Mouse (Mus musculus) common myeloid progenitor, adult 5-6 weeks (primary cell): ENCODE data around the gene Vdr. TPM values are rescaled to one million over a fixed set of nuclear protein-coding genes. Genes with fewer than 3 reads are reported as not detected.

Experiments
- ATAC-seq: replicated peaks from 2 replicates; pipeline ENCODE4 v1.8.0; 2016; ENCODE audit warnings: low read depth, mild to moderate bottlenecking, moderate TSS enrichment, inconsistent platforms; ENCODE audit not compliant: poor library complexity, severe bottlenecking
- total RNA-seq: library from RNA; stranded (forward); fragments of 200-1000, 187-1606 nt; gene quantifications from 2 replicates; pipeline ENCODE4 v1.2.3, GENCODE M21; 2017

Vdr gene
- total RNA-seq, 1 experiment from 2014 or later: 3.5 TPM

DNA sequence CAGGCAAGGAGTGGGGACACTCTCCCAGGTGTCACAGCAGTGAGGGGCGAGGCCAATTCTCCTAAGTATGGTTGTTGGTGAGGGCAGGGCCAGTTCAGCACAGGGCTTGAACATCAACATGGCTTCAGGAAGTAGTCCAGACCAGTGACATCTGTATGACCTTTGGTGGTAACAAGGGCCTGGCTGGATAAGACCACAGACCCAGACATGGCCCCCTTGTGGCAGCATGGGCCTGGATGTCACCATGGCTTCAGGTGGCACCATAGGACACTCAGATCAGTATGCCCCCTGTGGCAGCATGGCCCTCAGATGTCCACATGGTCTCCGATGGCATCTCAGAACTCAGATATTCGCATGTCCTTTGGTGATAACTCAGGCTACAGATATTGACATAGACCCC lies 58.1 kb downstream of the Vdr start:
- ATAC-seq: no peak

GRCm38 (mm10) chr15:97851011-97851410 lies 59.4 kb downstream of the Vdr start:
- no peak for ATAC-seq

GRCm38 (mm10) chr15:97850441-97850840 lies 60.0 kb downstream of the Vdr start:
- no peak for ATAC-seq

DNA sequence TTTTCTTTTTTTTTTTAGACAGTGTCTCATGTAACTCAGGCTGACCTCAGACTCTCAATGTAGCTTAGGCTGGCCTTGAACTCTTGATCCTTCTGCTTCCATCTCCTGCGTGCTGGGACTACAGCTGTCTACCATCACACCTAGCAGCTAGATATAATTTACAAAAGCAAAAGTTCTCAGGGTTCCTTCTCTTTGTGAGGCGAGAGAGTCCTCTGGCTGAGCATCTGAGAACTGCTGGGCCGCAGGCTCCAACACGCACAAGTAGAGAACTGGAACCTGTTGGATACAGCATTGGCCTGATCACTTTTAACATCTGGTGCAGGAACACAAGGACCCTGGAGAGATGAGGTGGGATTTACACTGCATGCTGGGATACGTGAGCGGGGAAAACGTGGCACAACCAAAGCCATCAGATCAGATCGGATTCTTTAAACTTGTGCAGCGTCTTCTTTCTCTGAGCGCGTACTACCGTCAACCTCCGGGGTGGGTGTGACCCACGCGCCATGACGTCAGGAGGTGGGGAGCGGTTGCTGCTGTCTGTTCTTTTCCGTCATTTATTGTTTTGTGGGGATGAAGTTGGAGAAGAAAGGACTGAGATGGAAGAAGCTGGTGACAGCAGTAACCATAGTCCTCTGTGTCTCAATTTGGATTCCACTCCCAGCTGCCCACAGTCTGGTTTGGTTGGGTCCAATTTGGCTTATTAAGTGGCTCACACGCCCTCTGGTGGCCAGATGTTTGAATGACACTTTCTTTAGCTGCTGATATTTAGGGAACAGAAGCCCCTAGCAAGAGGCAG lies 61.1 kb downstream of the Vdr start:
- ATAC-seq: peak; percentile 52

GRCm38 (mm10) chr15:97847866-97848265 lies 62.6 kb downstream of the Vdr start:
- no peak for ATAC-seq

DNA sequence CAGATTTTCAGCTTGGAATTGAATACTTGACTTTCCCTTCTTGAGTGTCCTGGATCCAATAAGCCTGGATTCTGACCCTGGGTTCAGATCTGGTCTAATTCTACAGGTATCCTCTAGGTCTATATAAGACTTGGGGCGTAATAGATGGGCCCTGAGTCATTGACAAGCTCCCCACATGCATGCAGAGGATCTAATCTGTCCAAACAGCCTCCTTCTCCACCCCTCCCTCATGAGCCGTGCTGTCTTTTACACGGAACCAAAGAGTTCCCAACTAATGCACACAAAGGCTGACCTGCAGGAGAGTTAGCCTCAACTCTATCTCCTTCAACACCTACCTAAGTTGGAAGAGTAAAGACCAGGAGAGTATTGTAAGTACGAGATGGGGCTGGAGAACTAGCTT lies 63.1 kb downstream of the Vdr start:
- no peak for ATAC-seq

DNA sequence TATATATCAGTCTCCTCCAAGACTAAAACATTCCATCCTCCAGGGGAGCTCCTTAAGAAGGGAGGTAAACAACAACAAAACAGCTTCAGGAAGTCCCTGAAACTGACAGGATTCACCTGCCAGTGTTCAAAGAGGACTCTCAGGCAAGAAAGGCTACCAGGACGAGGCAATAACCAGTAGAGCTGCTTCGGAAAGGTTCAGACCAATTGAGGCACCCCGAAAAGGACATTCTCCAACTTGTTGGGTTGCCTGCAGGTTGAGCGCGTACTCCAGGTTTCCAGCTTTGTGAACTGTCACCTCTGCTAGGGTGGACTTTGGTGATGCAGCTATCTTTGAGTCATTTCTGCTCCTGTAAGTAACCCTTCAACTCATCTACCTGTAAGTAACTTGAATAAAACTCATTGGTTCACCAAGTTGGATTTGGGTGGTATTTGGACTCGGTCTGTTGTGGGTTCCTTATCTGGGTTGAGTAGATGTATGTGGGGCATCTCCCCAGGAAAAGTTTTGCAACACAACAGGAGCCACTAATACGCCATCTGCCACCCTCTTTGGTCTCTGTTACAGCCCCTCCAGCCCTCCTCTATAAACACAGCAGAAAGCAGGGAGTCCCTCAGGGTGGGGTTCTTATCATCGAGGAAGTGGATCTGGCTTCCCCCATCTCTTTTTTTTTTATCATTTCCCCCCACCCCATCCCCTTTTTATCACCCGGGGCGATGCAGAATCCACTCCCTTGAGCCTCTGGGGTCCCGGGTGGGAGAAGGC lies 64.1 kb downstream of the Vdr start:
- no peak for ATAC-seq

DNA sequence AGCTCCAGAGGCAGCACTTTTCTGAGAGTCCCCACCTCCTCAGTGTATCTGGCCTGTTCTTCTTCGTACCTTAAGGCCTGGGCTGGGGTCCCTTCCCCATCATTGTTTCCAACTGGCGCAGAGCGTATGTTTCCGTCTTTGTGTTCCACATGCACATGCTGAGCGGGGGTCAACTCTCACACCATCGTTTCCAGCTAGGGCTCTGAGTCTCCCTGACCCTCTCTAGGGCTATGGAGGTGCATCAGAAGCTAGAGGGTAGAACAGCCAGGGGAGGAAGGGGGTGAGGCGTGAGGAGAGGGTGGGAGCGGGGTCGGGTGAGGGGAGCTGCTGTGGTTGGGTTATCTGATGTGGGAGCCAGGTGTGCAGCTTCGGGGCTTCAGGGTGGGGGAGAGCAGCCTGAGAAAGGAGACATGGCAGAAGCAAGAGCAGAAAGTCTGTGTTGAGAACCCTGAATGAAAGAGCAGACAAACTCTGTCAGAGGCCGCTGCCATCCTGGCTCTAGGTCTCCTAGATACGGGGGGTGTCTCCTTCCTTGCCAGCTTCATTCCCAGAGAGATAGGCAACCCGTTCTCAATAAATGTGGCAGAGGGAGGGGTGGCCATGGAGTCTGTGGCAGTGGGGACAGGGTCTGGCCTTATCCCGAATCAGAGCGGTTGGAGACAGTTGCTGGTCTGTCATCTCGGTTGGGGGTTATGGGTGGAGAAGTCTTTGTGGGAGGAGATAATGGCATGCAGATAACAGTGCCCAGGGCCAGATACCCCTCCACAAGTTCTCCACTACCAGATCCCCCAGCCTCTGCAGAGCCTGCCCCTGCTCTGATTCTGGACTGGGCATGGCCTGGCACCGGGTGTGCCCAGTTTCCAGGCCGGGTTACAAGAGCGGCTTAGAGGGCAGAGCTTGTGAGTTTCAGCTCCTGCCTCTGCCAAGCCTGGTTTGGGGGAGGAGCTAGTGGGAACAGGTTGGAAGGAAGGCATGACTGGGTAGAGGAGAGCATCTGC lies 66.1 kb downstream of the Vdr start, which contains the start of gene Hdac7:
Gene Hdac7 (minus strand): TSS at position 466 of the 998 bp plus-strand sequence.
- ATAC-seq: peak; percentile 51

- ATAC-seq: no peak
Measured at GRCm38 (mm10) chr15:97843247-97843651, 67.2 kb downstream of the Vdr start.

DNA sequence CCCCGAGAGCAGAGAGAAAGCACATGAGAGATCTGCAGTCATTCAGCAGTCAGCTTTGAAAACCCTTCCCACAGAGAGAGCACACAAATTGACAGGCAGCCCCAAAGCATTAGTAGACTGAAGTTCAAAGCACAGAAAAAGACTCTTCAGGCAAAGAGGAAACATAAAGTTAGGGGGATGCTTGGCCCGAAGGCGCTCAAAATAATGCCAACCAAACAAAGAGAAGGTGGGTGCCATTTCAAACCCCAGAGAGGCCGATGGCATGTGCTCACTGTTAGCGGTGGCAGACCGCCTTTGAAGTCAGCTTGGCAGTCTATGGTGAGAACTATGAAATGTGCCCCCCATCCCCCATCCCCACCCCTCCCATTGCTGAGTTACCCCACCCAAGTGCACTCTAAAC lies 68.4 kb downstream of the Vdr start:
- no peak for ATAC-seq

- ATAC-seq: no peak
Measured at GRCm38 (mm10) chr15:97841383-97841782, 69.0 kb downstream of the Vdr start.

DNA sequence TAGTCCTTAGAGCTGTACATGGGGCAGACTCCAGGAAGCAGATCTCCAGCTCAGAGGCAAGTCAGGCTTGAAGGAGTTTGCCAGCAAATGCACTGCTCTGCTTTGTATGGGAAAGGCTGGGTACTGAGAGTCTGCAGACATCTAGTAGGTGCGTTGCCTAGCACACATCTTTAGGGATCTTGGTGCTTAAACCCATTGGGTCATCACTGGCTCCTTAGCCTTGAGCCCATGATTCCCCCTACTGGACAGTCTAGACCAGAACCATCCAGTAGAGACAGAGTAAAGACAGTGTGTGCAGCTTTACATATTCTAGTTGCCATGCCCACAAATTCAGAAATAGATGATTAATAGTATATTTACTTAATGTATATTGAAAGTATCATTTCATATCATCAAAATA lies 69.6 kb downstream of the Vdr start:
- no peak for ATAC-seq

- ATAC-seq: no peak; the same call in 1 of the 2 replicates
Measured at GRCm38 (mm10) chr15:97839991-97840455, 70.4 kb downstream of the Vdr start.

- ATAC-seq: no peak
Measured at GRCm38 (mm10) chr15:97839473-97839872, 71.0 kb downstream of the Vdr start.

DNA sequence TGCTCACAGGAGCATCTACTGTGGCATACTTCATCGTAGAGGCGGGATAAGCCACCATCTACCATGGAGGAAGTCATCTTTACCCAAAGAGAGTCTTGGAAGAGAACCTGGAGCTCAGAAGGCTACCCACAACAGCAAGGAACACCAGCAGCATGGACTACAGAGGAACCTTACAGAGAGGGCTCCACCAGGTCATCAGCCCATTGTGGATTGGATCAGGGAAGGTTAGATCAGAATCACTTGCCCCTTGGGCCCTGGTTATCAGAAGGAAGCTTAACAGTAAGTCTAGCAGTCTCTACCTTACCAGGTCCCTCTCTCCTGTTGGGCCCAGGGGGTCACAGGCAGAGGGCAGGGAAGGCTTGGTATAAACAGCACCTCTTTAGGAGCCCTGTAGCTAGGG lies 71.4 kb downstream of the Vdr start:
- ATAC-seq: no peak

- no peak for ATAC-seq
Measured at GRCm38 (mm10) chr15:97838395-97838794, 72.0 kb downstream of the Vdr start.

DNA sequence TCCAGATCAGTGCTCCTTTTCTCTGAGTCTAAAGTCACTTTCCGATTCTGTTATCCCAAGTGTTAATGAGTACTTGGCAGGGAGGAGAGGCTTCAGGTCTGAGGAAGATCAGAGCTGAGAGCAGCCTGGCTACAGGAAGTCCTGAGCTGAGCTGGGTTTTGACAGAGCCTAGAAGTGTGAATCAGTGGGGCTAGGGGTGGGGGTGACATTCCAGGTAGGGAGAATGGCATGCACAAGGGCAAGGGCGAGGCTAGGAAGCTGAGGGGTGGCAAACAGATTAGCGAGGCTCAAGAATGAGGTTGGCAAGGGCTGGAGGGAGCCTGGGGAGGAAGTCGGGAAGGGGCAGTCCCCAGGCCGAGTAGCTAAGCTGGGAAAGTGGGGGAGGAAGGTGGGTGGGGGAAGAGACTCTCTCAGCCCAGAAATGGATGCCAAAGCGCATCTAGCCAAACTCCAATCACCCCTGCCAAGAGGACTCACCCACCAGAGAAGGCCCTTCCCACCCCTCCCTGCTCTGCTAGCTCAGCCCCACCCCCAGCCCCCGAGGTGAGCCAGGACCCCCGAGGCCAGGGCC lies 72.9 kb downstream of the Vdr start:
- no peak for ATAC-seq

DNA sequence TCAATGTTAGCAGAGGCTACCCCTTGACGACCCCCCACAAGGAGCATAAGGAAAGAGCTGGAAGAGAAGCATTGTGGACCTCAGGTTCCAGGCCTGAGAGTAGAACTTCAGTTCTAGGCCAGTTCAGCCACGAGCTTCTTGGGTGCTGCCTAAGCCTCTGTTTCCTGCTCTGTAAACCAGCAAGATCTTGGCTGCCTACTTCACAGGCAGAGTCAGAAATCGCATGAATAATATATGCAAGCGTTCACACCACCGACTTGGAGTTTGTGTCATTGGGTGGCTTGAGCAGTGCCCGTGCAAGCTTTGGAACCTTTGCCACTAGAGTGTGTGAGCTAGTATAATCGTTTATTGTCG lies 73.6 kb downstream of the Vdr start:
- no peak for ATAC-seq

DNA sequence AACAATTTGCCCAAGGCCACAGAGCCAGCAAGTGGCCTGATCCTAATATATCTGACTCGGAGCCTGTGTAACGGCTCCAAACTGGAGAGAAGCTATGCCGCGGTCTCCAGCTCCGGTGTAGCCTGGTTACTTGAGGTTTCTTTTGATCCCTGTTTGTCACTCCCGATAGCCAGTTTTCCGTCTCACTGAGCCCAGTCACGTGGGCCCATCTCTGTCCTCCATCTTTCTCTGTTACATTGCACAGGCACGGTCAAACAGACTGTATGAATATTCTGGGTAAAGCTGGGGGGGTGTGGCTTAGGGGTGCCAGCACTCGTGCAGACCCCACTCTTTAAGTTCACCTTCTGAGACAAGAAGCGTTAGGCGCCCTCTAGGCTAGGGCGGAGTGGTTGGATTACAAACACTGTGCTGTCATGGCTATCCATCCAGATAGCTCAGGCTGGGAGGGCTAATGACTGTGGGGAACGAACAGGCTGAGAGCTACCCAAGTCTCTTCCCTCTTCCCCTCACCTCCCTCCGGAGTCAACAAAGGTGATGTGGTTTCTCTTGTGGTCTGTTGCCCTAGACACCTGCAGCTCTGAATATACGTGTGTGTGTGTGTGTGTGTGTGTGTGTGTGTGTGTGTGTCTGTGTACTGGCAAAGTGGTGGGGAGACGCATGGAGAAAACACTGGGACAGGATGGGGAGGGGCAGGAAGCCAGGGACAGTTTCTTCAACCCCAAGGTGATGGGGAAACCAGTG lies 74.1 kb downstream of the Vdr start:
- no peak for ATAC-seq
